Mouse (Mus musculus) heart, postnatal 36 days (tissue): Measurements from ENCODE around the gene Sgtb. TPM values are rescaled to one million over a fixed set of nuclear protein-coding genes. Genes with fewer than 3 reads are reported as not detected.

ENCODE experiments used
- DNase-seq, 2 experiments: peaks; one replicate each; pipeline ENCODE4 v3.0.0; 2021 to 2022
- intact Hi-C: fragments of 180-260 bp; cut with DNase I; formaldehyde crosslinking; loops from one replicate; pipeline ENCODE4 v1.15.1; 2025
- total RNA-seq, 2 experiments: library from RNA; stranded (reverse); gene quantifications; 2 replicates each; pipeline ENCODE4 v1.2.3; 2021

The Sgtb gene
- total RNA-seq, 2 experiments from 2014 or later, result 0.97 to 1.5 TPM

GRCm38 (mm10) chr13:104108651-104109287, 772 bp upstream of the Sgtb start:
- peak; percentile 6 to 17 for DNase-seq

GRCm38 (mm10) chr13:104109816-104110521, 428 bp downstream of the Sgtb start:
- peak in 1 of 2 experiments; percentile 39 for DNase-seq
- intact Hi-C loops, result loop anchor here (5.0 kb wide), 1 partner anchor 188 kb away; the partner anchor contains the start of gene Erbin

More at GRCm38 (mm10) chr13:104108651-104109287, 772 bp upstream of the Sgtb start:
- intact Hi-C loops, result loop anchor here (5.0 kb wide), 1 partner anchor 186 kb away; the partner anchor contains the start of gene Erbin

- intact Hi-C loops, result no loop called here
- DNase-seq, result no peak
Observed at GRCm38 (mm10) chr13:104110526-104110925, 985 bp downstream of the Sgtb start.

GRCm38 (mm10) chr13:104112266-104112900, 2.8 kb downstream of the Sgtb start:
- no peak for DNase-seq
- intact Hi-C loops, result no loop called here

- DNase-seq, result no peak
- intact Hi-C loops, result no loop called here
Observed at GRCm38 (mm10) chr13:104113782-104114181, 4.2 kb downstream of the Sgtb start.

- no peak for DNase-seq
- intact Hi-C loops, result no loop called here
Observed at GRCm38 (mm10) chr13:104114827-104115226, 5.3 kb downstream of the Sgtb start.

GRCm38 (mm10) chr13:104122078-104122840, 12.7 kb downstream of the Sgtb start:
- no peak for DNase-seq
- intact Hi-C loops, result no loop called here

- intact Hi-C loops, result no loop called here
- no peak for DNase-seq
Observed at GRCm38 (mm10) chr13:104123662-104124381, 14.3 kb downstream of the Sgtb start.

- DNase-seq, result no peak
- intact Hi-C loops, result no loop called here
Observed at GRCm38 (mm10) chr13:104132561-104132960, 23.0 kb downstream of the Sgtb start.

GRCm38 (mm10) chr13:104134510-104135085, 25.1 kb downstream of the Sgtb start:
- DNase-seq, result no peak
- intact Hi-C loops, result no loop called here

- DNase-seq, result peak; percentile 68 to 78
- intact Hi-C loops, result no loop called here
Observed at GRCm38 (mm10) chr13:104139369-104140209, 30.0 kb downstream of the Sgtb start.

- DNase-seq, result no peak
- intact Hi-C loops, result no loop called here
Observed at GRCm38 (mm10) chr13:104144871-104145270, 35.3 kb downstream of the Sgtb start.

GRCm38 (mm10) chr13:104145646-104146045, 36.1 kb downstream of the Sgtb start:
- DNase-seq, result no peak
- intact Hi-C loops, result no loop called here

- intact Hi-C loops, result no loop called here
- no peak for DNase-seq
Observed at GRCm38 (mm10) chr13:104154180-104154579, 44.6 kb downstream of the Sgtb start.

- intact Hi-C loops, result no loop called here
- no peak for DNase-seq
Observed at GRCm38 (mm10) chr13:104155106-104155505, 45.6 kb downstream of the Sgtb start.

- intact Hi-C loops, result no loop called here
- no peak for DNase-seq
Observed at GRCm38 (mm10) chr13:104155686-104156085, 46.1 kb downstream of the Sgtb start.

GRCm38 (mm10) chr13:104171711-104172110, 62.2 kb downstream of the Sgtb start:
- intact Hi-C loops, result no loop called here
- DNase-seq, result no peak

GRCm38 (mm10) chr13:104172498-104172897, 63.0 kb downstream of the Sgtb start:
- intact Hi-C loops, result no loop called here
- DNase-seq, result no peak

- intact Hi-C loops, result no loop called here
- DNase-seq, result no peak
Observed at GRCm38 (mm10) chr13:104176874-104177273, 67.3 kb downstream of the Sgtb start.
